Mouse (Mus musculus) G1E (cell line): Measurements from ENCODE around the gene Terb2. TPM values are rescaled to one million over a fixed set of nuclear protein-coding genes. Genes with fewer than 3 reads are reported as not detected.

Source experiments
- ATAC-seq: 2 replicates; pipeline ENCODE4 v1.8.0; 2016; ENCODE audit warnings: mild to moderate bottlenecking; ENCODE audit not compliant: insufficient number of reproducible peaks, poor library complexity, low FRiP score, severe bottlenecking; ENCODE audit errors: extremely low read depth
- DNase-seq: peaks from one replicate; pipeline ENCODE4 v3.0.0; 2012; ENCODE audit warnings: low spot score
- H3K27me3 ChIP-seq: 2 replicates; pipeline ENCODE4 v1.6.1; 2012; ENCODE audit warnings: mild to moderate bottlenecking, low read length, inconsistent platforms; ENCODE audit not compliant: insufficient read depth
- H3K36me3 ChIP-seq: replicated peaks from 2 replicates; pipeline ENCODE3; 2012; ENCODE audit warnings: mild to moderate bottlenecking, inconsistent platforms
- H3K4me1 ChIP-seq: 2 replicates; pipeline ENCODE4 v1.6.1; 2012; ENCODE audit warnings: low read depth, low read length, inconsistent platforms, mixed read lengths; ENCODE audit not compliant: insufficient read depth
- H3K4me3 ChIP-seq: 2 replicates; pipeline ENCODE4 v1.5.1; 2012; ENCODE audit warnings: low read depth, mild to moderate bottlenecking, inconsistent platforms, low read length, moderate library complexity, mixed read lengths
- H3K9me3 ChIP-seq: replicated peaks from 2 replicates; pipeline ENCODE4 v1.6.1; 2012; ENCODE audit warnings: inconsistent platforms
- CTCF ChIP-seq: IDR thresholded peaks from 2 replicates; pipeline ENCODE4 v1.5.1; 2012; ENCODE audit warnings: low read depth, low read length, inconsistent platforms, mixed read lengths
- GATA1 ChIP-seq: IDR thresholded peaks from 2 replicates; pipeline ENCODE4 v1.6.1; 2012; ENCODE audit warnings: borderline replicate concordance, low read length, inconsistent platforms, mixed read lengths
- GATA2 ChIP-seq: IDR thresholded peaks from 2 replicates; pipeline ENCODE4 v1.6.1; 2012; ENCODE audit warnings: low read depth, low read length, inconsistent platforms, borderline replicate concordance
- POLR2AphosphoS5 ChIP-seq: IDR thresholded peaks from 2 replicates; pipeline ENCODE4 v1.6.1; 2012; ENCODE audit warnings: low read depth, low read length, inconsistent platforms; ENCODE audit not compliant: insufficient replicate concordance
- TAL1 ChIP-seq: conservative IDR thresholded peaks from 2 replicates; pipeline ENCODE4 v1.6.1; 2012; ENCODE audit warnings: low read depth, low read length, inconsistent platforms, mixed read lengths
- polyA plus RNA-seq: library from polyadenylated mRNA; stranded (reverse); fragments of >175 nt; gene quantifications from 2 replicates; pipeline ENCODE4 v1.2.3, GENCODE M21; 2012
- total RNA-seq, 2 experiments: library from RNA; stranded (forward) in 1 of 2; stranded (reverse) in 1 of 2; fragments of 200-1000 nt in 1 of 2; fragments of >200 nt in 1 of 2; fragmentation: Nextera tagmentation in 1 of 2; gene quantifications; 2 replicates each; pipeline ENCODE4 v1.2.3; 2014 to 2017

The Terb2 gene
- total and polyA plus RNA-seq, 3 experiments = not detected

- Histone ChIP-seq H3K4me1 (peaks cover 70% of the 10 kb centered on the region), H3K4me3 (no peak overlapping the region), H3K9me3 (no peaks in the 10 kb centered on the region), H3K27me3 (no peaks in the 10 kb centered on the region), H3K36me3 (peaks cover 65% of the 10 kb centered on the region)
- no peak for TF ChIP-seq CTCF
- no peak for TF ChIP-seq GATA2
- TF ChIP-seq POLR2AphosphoS5 = no peak
- TF ChIP-seq TAL1 = no peak
- TF ChIP-seq GATA1 = no peak
- DNase-seq (no peak), ATAC-seq (no peak)
Observed at GRCm38 (mm10) chr2:122152850-122153249, 33.2 kb upstream of the Terb2 start.

- Histone ChIP-seq H3K36me3 (peaks cover 65% of the 10 kb centered on the region), H3K27me3 (no peaks in the 10 kb centered on the region), H3K4me1 (peaks cover 65% of the 10 kb centered on the region), H3K4me3 (no peak overlapping the region), H3K9me3 (no peaks in the 10 kb centered on the region)
- ATAC-seq (no peak), DNase-seq (no peak)
- TF ChIP-seq GATA2 = no peak
- TF ChIP-seq TAL1 = no peak
- no peak for TF ChIP-seq CTCF
- no peak for TF ChIP-seq POLR2AphosphoS5
- TF ChIP-seq GATA1 = no peak
Observed at GRCm38 (mm10) chr2:122153681-122154365, 32.2 kb upstream of the Terb2 start.

- TF ChIP-seq POLR2AphosphoS5 (peak; percentile 65; the same call in 1 of the 2 replicates), TAL1 (no peak)
- ATAC-seq = no peak
- Histone ChIP-seq H3K9me3 (no peaks in the 10 kb centered on the region), H3K4me1 (peaks cover 59% of the 10 kb centered on the region), H3K27me3 (no peaks in the 10 kb centered on the region), H3K4me3 (no peak overlapping the region), H3K36me3 (peaks cover 65% of the 10 kb centered on the region)
- DNase-seq = no peak
Observed at GRCm38 (mm10) chr2:122154479-122154878, 31.6 kb upstream of the Terb2 start.

GRCm38 (mm10) chr2:122155292-122155691, 30.8 kb upstream of the Terb2 start:
- DNase-seq = no peak
- no peak for ATAC-seq
- TF ChIP-seq POLR2AphosphoS5 (0 out of 2 replicates have a peak, but pooled peaks have one; percentile 73), CTCF (no peak), TAL1 (no peak)
- no peaks in the 10 kb centered on the region for H3K9me3 ChIP-seq
- peaks cover 51% of the 10 kb centered on the region for H3K4me1 ChIP-seq
- H3K4me3 ChIP-seq = no peak overlapping the region
- no peaks in the 10 kb centered on the region for H3K27me3 ChIP-seq
- H3K36me3 ChIP-seq = peaks cover 58% of the 10 kb centered on the region

GRCm38 (mm10) chr2:122156051-122156700, 29.9 kb upstream of the Terb2 start:
- DNase-seq = no peak
- H3K36me3 ChIP-seq = peaks cover 49% of the 10 kb centered on the region

GRCm38 (mm10) chr2:122157561-122157960, 28.5 kb upstream of the Terb2 start:
- no peak for ATAC-seq
- H3K27me3 ChIP-seq = peaks cover 4% of the 10 kb centered on the region; the same call in 1 of the 2 replicates
- no peak overlapping the region for H3K4me3 ChIP-seq
- no peaks in the 10 kb centered on the region for H3K9me3 ChIP-seq
- no peak for DNase-seq
- H3K36me3 ChIP-seq = peaks cover 36% of the 10 kb centered on the region
- peaks cover 30% of the 10 kb centered on the region for H3K4me1 ChIP-seq
- no peak for TF ChIP-seq TAL1
- TF ChIP-seq GATA2 = no peak
- no peak for TF ChIP-seq POLR2AphosphoS5
- TF ChIP-seq GATA1 = no peak
- no peak for TF ChIP-seq CTCF

More at GRCm38 (mm10) chr2:122156051-122156700, 29.9 kb upstream of the Terb2 start:
- TF ChIP-seq TAL1 (no peak), GATA1 (no peak), GATA2 (no peak), CTCF (no peak), POLR2AphosphoS5 (no peak)
- Histone ChIP-seq H3K9me3 (no peaks in the 10 kb centered on the region), H3K27me3 (no peaks in the 10 kb centered on the region), H3K4me1 (peaks cover 42% of the 10 kb centered on the region), H3K4me3 (no peak overlapping the region)
- no peak for ATAC-seq
